Mouse (Mus musculus) megakaryocyte, embryonic 14.5 days (primary cell): ENCODE data around the gene Ctss.

Experiments
- FLI1 ChIP-seq: IDR thresholded peaks from 2 replicates; pipeline ENCODE4 v1.6.1; 2012; ENCODE audit warnings: low read length, inconsistent platforms, mixed read lengths
- GATA1 ChIP-seq: IDR thresholded peaks from 3 replicates; pipeline ENCODE4 v1.6.1; 2012; ENCODE audit warnings: mixed read lengths, low read length, inconsistent platforms, borderline replicate concordance

GRCm38 (mm10) chr3:95526111-95526510 is 475 bp upstream of the Ctss start:
- no peak for TF ChIP-seq GATA1
- TF ChIP-seq FLI1: no peak
